Mouse (Mus musculus) neural tube, embryonic 14.5 days (tissue): ENCODE results near the gene Lsm4. TPM values are rescaled to one million over a fixed set of nuclear protein-coding genes. Genes with fewer than 3 reads are reported as not detected.

Source experiments
- ATAC-seq: fragments of 200-750 bp; cut with Nextera tagmentation; 2 replicates; pipeline ENCODE4 v1.8.0; 2017; ENCODE audit warnings: low read depth, mild to moderate bottlenecking, moderate TSS enrichment, moderate library complexity
- H3K27ac ChIP-seq: fragments of 300-500 bp; sonication (generic); 2 replicates; pipeline ENCODE4 v1.5.1; 2014; ENCODE audit warnings: low read depth, mild to moderate bottlenecking, control low read depth, low read length, moderate library complexity, mixed read lengths
- H3K27me3 ChIP-seq: fragments of 300-500 bp; sonication (generic); 2 replicates; pipeline ENCODE4 v1.6.1; 2014; ENCODE audit warnings: low read length; ENCODE audit not compliant: control insufficient read depth, insufficient read depth
- H3K36me3 ChIP-seq: fragments of 300-500 bp; sonication (generic); 2 replicates; pipeline ENCODE4 v1.6.1; 2014; ENCODE audit warnings: low read length, mixed read lengths; ENCODE audit not compliant: control insufficient read depth, insufficient read depth
- H3K4me1 ChIP-seq: fragments of 300-500 bp; sonication (generic); 2 replicates; pipeline ENCODE4 v1.6.1; 2014; ENCODE audit warnings: low read length; ENCODE audit not compliant: control insufficient read depth, insufficient read depth
- H3K4me2 ChIP-seq: fragments of 300-500 bp; sonication (generic); 2 replicates; pipeline ENCODE4 v1.6.1; 2014; ENCODE audit warnings: mild to moderate bottlenecking, low read depth, low read length, control low read depth
- H3K4me3 ChIP-seq: fragments of 300-500 bp; sonication (generic); 2 replicates; pipeline ENCODE4 v1.5.1; 2014; ENCODE audit warnings: low read depth, low read length, control low read depth, mixed read lengths
- H3K9ac ChIP-seq: fragments of 300-500 bp; sonication (generic); replicated peaks from 2 replicates; pipeline ENCODE4 v1.6.1; 2014; ENCODE audit warnings: low read depth, mild to moderate bottlenecking, control low read depth, low read length, mixed read lengths
- H3K9me3 ChIP-seq: fragments of 300-500 bp; sonication (generic); 2 replicates; pipeline ENCODE4 v1.6.1; 2016; ENCODE audit warnings: low read length; ENCODE audit not compliant: control insufficient read depth
- WGBS: fragments of 180-500 bp; shearing (Covaris S2); extraction: QIAGEN DNeasy Blood & Tissue Kit; methylation state at CpG from one replicate; pipeline ENCODE4 v1.1.7; 2014; 5-methylcytosine and 5-hydroxymethylcytosine counted together
- polyA plus RNA-seq: library from polyadenylated mRNA; unstranded; fragments of >200 nt; fragmentation: Nextera tagmentation; extraction: Ambion mirVana; gene quantifications from 2 replicates; pipeline ENCODE4 v1.2.1, GENCODE M21; 2014

The Lsm4 gene
- 193 and 194 TPM in 2 replicates for polyA plus RNA-seq

- H3K27me3 ChIP-seq, result no peaks in the 10 kb centered on the region
- H3K4me3 ChIP-seq, result peak within 1 kb of the TSS; percentile 53
- H3K4me1 ChIP-seq, result peaks cover 15% of the 10 kb centered on the region
- H3K4me2 ChIP-seq, result peak within 1 kb of the TSS; percentile 89
- ATAC-seq, result peak; percentile 97
- WGBS, result under 1% methylated on average over 60 of the region's 60 CpGs
- peaks cover 4% of the 10 kb centered on the region; the same call in 1 of the 2 replicates for H3K36me3 ChIP-seq
- H3K9ac ChIP-seq, result peak within 1 kb of the TSS; percentile 76
- peak within 1 kb of the TSS; percentile 97 for H3K27ac ChIP-seq
- no peaks in the 10 kb centered on the region for H3K9me3 ChIP-seq
Measured at GRCm38 (mm10) chr8:70673079-70673856, at the start of gene Lsm4. Gene Lsm4 (plus strand): TSS chr8:70673248.

- Histone ChIP-seq H3K9ac (no peak overlapping the region), H3K4me2 (no peak overlapping the region), H3K4me3 (no peak overlapping the region), H3K27me3 (no peaks in the 10 kb centered on the region), H3K36me3 (no peaks in the 10 kb centered on the region), H3K4me1 (0 out of 2 replicates have a peak, but pooled peaks cover 7% of the 10 kb centered on the region), H3K9me3 (no peaks in the 10 kb centered on the region), H3K27ac (no peak overlapping the region)
- 17% methylated on average over 5 of the region's 5 CpGs for WGBS
- ATAC-seq, result no peak
Measured at GRCm38 (mm10) chr8:70625104-70625503, 47.9 kb upstream of the Lsm4 start.

GRCm38 (mm10) chr8:70627041-70627440, 46.0 kb upstream of the Lsm4 start:
- no peak overlapping the region for H3K27ac ChIP-seq
- no peaks in the 10 kb centered on the region for H3K36me3 ChIP-seq
- 0 out of 2 replicates have a peak, but pooled peaks cover 9% of the 10 kb centered on the region for H3K4me1 ChIP-seq
- H3K4me2 ChIP-seq, result no peak overlapping the region
- H3K9me3 ChIP-seq, result no peaks in the 10 kb centered on the region
- ATAC-seq, result no peak
- peaks cover 4% of the 10 kb centered on the region; the same call in 1 of the 2 replicates for H3K27me3 ChIP-seq
- 88% methylated on average over 5 of the region's 5 CpGs for WGBS
- H3K9ac ChIP-seq, result no peak overlapping the region
- no peak overlapping the region for H3K4me3 ChIP-seq

GRCm38 (mm10) chr8:70628986-70629490, 44.0 kb upstream of the Lsm4 start:
- H3K27ac ChIP-seq, result peak overlapping the region; percentile 74; the same call in 1 of the 2 replicates
- whole genome bisulfite sequencing, result 55% methylated on average over 7 of the region's 7 CpGs

DNA sequence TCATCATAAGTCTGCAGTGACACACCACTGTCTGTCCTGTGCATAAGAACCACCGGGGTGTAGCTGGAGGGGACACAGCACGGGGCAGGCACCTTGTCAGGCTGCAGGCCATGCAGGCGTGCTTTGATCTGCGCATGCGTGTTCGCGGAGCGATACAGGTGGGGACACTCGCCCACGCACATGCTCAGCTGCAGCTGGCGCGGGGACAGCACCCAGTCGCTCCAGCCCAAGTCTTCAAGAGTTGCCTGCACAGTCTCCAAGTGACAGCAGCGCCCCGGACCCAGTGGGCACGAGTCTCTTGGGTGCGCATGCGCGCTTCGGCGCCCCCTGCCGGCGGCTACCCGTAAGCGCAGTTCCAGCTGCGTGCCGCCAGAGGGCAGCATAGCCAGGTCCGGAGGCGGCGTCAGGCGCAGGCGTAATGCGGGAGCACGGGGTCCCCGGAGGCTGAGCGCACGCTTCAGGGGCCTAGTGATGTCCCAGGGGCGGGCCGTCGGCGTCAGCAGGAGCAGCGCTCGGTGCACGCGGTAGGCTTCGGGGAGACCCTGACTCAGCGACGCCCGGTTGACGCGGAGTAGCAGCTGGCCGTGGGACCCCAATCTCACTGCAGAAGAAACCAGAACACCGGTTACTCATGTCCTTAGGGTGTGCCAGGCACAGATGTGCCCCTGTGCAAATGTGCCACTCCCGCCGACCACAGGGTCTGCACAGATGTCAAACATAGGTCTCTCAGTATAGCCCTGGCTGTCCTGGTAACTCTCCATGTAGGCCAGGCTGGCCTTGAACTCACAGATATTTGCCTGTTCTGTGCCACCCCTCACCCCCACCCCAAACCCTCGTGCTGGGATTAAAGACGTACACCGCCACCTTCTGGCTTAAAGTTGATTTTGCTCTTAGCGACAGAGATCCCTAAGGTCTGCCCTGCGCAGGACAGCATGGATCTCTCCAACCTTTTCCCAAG, 43.2 kb upstream of the Lsm4 start:
- ATAC-seq, result peak; percentile 93
- 0 out of 2 replicates have a peak, but pooled peaks cover 9% of the 10 kb centered on the region for H3K4me1 ChIP-seq
- H3K36me3 ChIP-seq, result no peaks in the 10 kb centered on the region

More at GRCm38 (mm10) chr8:70628986-70629490, 44.0 kb upstream of the Lsm4 start:
- peak overlapping the region; percentile 59; the same call in 1 of the 2 replicates for H3K9ac ChIP-seq
- peak; percentile 2; the same call in 1 of the 2 replicates for ATAC-seq
- no peaks in the 10 kb centered on the region for H3K36me3 ChIP-seq
- peaks cover 4% of the 10 kb centered on the region; the same call in 1 of the 2 replicates for H3K27me3 ChIP-seq
- 0 out of 2 replicates have a peak, but pooled peaks cover 9% of the 10 kb centered on the region for H3K4me1 ChIP-seq
- peak overlapping the region; percentile 61 for H3K4me2 ChIP-seq
- no peaks in the 10 kb centered on the region for H3K9me3 ChIP-seq
- peak overlapping the region; percentile 38 for H3K4me3 ChIP-seq

DNA sequence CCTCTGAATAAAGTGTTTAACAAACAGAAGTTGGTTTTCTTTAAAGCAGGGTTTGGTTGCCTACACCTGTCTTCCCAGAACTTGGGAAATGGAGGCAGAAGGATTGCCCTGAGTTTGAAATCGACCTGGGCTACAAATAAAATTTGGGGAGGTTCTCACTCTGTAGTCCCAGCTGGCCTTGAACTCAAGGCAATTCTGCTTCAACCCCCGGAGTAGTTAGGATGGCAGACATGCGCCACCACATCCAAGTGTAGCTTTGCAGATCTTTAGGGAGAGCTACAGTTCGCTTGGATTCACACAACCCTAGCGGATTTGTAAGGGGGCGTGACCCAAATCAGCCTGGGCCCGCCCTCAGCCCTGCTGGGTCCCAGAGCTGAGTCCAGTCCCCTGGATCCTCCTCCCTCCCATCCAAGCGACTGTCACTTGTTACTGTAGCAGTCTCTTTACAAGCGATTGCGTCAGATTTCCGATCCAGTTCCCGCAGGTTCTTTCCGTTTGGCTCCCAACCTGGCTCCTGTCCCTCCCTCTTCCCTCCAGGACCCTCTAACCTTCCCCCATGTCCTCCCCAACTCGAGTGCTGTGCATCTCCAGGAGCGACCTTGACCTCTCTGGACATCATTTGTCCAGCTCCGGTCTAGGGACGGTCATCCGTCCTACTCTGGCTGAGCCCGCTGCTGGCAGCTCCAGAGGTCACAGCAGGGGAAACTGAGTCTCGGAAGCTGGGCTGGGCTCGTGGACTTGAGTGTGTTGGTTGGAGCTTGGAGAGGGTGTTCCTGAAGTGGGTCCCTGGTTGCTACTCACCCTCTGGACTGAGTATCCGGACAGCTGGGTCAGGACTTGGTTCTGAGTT, 42.3 kb upstream of the Lsm4 start:
- no peak overlapping the region for H3K4me2 ChIP-seq
- 0 out of 2 replicates have a peak, but pooled peaks cover 9% of the 10 kb centered on the region for H3K4me1 ChIP-seq
- H3K27me3 ChIP-seq, result peaks cover 4% of the 10 kb centered on the region; the same call in 1 of the 2 replicates
- H3K9me3 ChIP-seq, result no peaks in the 10 kb centered on the region
- ATAC-seq, result 0 out of 2 replicates have a peak, but pooled peaks have one; percentile 9
- no peak overlapping the region for H3K9ac ChIP-seq
- 13% methylated on average over 22 of the region's 22 CpGs for WGBS
- peak overlapping the region; percentile 38; the same call in 1 of the 2 replicates for H3K4me3 ChIP-seq
- H3K36me3 ChIP-seq, result no peaks in the 10 kb centered on the region
- no peak overlapping the region for H3K27ac ChIP-seq

More for the DNA sequence above, 43.2 kb upstream of the Lsm4 start:
- Histone ChIP-seq H3K9me3 (no peaks in the 10 kb centered on the region), H3K27me3 (peaks cover 4% of the 10 kb centered on the region; the same call in 1 of the 2 replicates), H3K27ac (peak overlapping the region; percentile 74), H3K4me2 (peak overlapping the region; percentile 61), H3K9ac (peak overlapping the region; percentile 59; the same call in 1 of the 2 replicates), H3K4me3 (peak overlapping the region; percentile 38)
- under 1% methylated on average over 60 of the region's 60 CpGs for WGBS

DNA sequence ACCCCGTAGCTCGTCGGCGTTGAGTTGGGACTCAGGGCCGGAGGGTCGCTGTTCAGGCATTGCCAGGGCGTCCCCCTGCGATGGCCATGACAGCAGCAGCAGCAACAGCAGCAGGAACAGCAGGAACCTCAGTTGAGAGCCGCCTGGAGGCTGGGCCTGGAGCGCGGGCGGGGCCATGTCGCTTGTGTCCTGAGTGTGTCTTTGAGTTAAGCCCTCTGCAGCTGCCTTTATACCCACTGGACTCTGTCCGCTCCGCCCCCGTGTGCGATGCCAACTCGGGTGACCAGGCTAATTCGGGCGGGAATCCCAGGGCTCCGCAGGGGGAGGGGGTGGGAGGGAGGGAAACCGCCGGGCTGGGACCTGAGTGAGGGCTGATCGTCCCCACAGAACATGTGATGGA, 41.6 kb upstream of the Lsm4 start:
- 17% methylated on average over 20 of the region's 24 CpGs for WGBS
- H3K4me2 ChIP-seq, result no peak overlapping the region
- no peak for ATAC-seq
- no peak overlapping the region for H3K27ac ChIP-seq
- H3K27me3 ChIP-seq, result peaks cover 4% of the 10 kb centered on the region; the same call in 1 of the 2 replicates
- no peaks in the 10 kb centered on the region for H3K9me3 ChIP-seq
- 0 out of 2 replicates have a peak, but pooled peaks cover 9% of the 10 kb centered on the region for H3K4me1 ChIP-seq
- H3K36me3 ChIP-seq, result no peaks in the 10 kb centered on the region
- no peak overlapping the region for H3K4me3 ChIP-seq
- H3K9ac ChIP-seq, result no peak overlapping the region
